8 mouse cellular contexts compared by ENCODE assay signal in genomic region chr5:124425412-124426259, GRCm38 (mm10). TPM values are rescaled to one million over a fixed set of nuclear protein-coding genes. Genes with fewer than 3 reads are reported as not detected.
DNase-seq lines count a peak whose midpoint lies in the region; ATAC-seq lines count a peak whose summit lies in the region.

Sbno1 (minus strand) TSS chr5:124426001.

- H3K79me2 ChIP-seq in macrophage (ENCODE audit: inconsistent target), result peaks cover 47% of the 10 kb centered on the region

- under 1% methylated on average over 65 of the region's 81 CpGs for WGBS in hindbrain, embryonic 15.5 days
- under 1% methylated on average over 47 of the region's 81 CpGs for WGBS in macrophage (ENCODE audit: missing documents)

- peak; percentile 97 for DNase-seq in R1 (ENCODE audit: low read depth, low spot score)
- DNase-seq in cerebellum, postnatal 25 days, result peak; percentile 93 to 97
- peak; percentile 88 to 92 for DNase-seq in frontal cortex, postnatal 36 days (ENCODE audit: low spot score in 2 of 2)
- peak; percentile 88 to 91 for DNase-seq in left cerebral cortex, adult 18-20 months (ENCODE audit: low spot score in 2 of 2)
- DNase-seq in right cerebral cortex, adult 18-20 months, result peak; percentile 94
- peak; percentile 71 for DNase-seq in urinary bladder, postnatal 10 days (ENCODE audit: low spot score)

- peak within 1 kb of the TSS; percentile 97 for H3K9ac ChIP-seq in hindbrain, embryonic 15.5 days

- no peaks in the 10 kb centered on the region for H3K9me3 ChIP-seq in hindbrain, embryonic 15.5 days

- H3K4me2 ChIP-seq in hindbrain, embryonic 15.5 days, result peak within 1 kb of the TSS; percentile 81

- H3K27ac ChIP-seq in hindbrain, embryonic 15.5 days (replicated peaks), result peak within 1 kb of the TSS; percentile 99
- H3K27ac ChIP-seq in macrophage, result peak within 1 kb of the TSS; percentile 77

- peaks cover 24% of the 10 kb centered on the region for H3K4me1 ChIP-seq in hindbrain, embryonic 15.5 days (replicated peaks)

- peak; percentile 96 for ATAC-seq in hindbrain, embryonic 15.5 days (ENCODE audit: low FRiP score, low read depth)

- no peaks in the 10 kb centered on the region for H3K27me3 ChIP-seq in hindbrain, embryonic 15.5 days

- no peaks in the 10 kb centered on the region for H3K36me3 ChIP-seq in hindbrain, embryonic 15.5 days
- H3K36me3 ChIP-seq in macrophage (ENCODE audit: inconsistent target), result no peaks in the 10 kb centered on the region

- H3K4me3 ChIP-seq in hindbrain, embryonic 15.5 days, result peak within 1 kb of the TSS; percentile 100
- peak within 1 kb of the TSS; percentile 73 for H3K4me3 ChIP-seq in macrophage (ENCODE audit: inconsistent target)

RNA-seq across cellular contexts. Expression of gene Sbno1, which starts in this region (rescaled TPM):
- polyA plus RNA-seq in hindbrain, embryonic 15.5 days (2015; fragmentation: Nextera tagmentation; extraction: Ambion mirVana), result 84.9 and 93.0 TPM in 2 replicates
- total RNA-seq in left cerebral cortex, adult 18-20 months (2021), result 100 to 1,000 TPM; 175 to 185 TPM
- total RNA-seq in macrophage (2018; cell fraction: chromatin; rRNA removed), result 100 to 1,000 TPM; 342 to 649 (median 449) TPM
- 10 to 100 TPM; 56.8 to 86.3 (median 68.1) TPM for total RNA-seq in macrophage (2018; cell fraction: cytosol; rRNA removed)
- 100 to 1,000 TPM; 169 to 321 (median 232) TPM for total RNA-seq in macrophage (2018; cell fraction: nucleus; rRNA removed)
- 29.7 to 66.6 TPM (median 32.9 TPM) in 3 replicates for polyA plus RNA-seq in macrophage (2018)

Comparison
In these comparisons a context has a peak if more than half of its experiments do, and no peak if none do; other contexts are left out.
1. Peak in every context shown above with its lines: DNase-seq, ATAC-seq, H3K4me3 ChIP-seq and H3K27ac ChIP-seq.